ENCODE assay signal across 9 mouse cellular contexts in genomic region chr13:52777396-52778034, GRCm38 (mm10).
DNase-seq lines count a peak whose midpoint lies in the region; ATAC-seq lines count a peak whose summit lies in the region.
"Had no signal": no experiment of that assay in that cellular context is flagged by ENCODE, and none has a peak within 500 bp of the region (broad histone marks: within the 10 kb centered on the region; RNA-seq: fewer than 3 reads in every experiment).

No protein-coding gene starts in this region.

- no peaks in the 10 kb centered on the region for H3K27me3 ChIP-seq in limb, embryonic 13.5 days
- H3K27me3 ChIP-seq in limb, embryonic 10.5 days (ENCODE audit: low read depth, poor library complexity, severe bottlenecking) = no peaks in the 10 kb centered on the region
- H3K27me3 ChIP-seq in embryonic facial prominence, embryonic 14.5 days (replicated peaks; ENCODE audit: control insufficient read depth, insufficient read depth, low read length) = no peaks in the 10 kb centered on the region
- no peaks in the 10 kb centered on the region; the same call in 1 of the 2 replicates for H3K27me3 ChIP-seq in intestine, embryonic 16.5 days (replicated peaks; ENCODE audit: control insufficient read depth, insufficient read depth, low read length)

- no peak overlapping the region for H3K9ac ChIP-seq in limb, embryonic 13.5 days
- H3K9ac ChIP-seq in embryonic facial prominence, embryonic 14.5 days (ENCODE audit: low read depth, low read length) = no peak overlapping the region
- no peak overlapping the region for H3K9ac ChIP-seq in intestine, embryonic 16.5 days (ENCODE audit: low read depth, low read length)

- 58% methylated on average over 6 of the region's 6 CpGs for WGBS in limb, embryonic 13.5 days
- 81% methylated on average over 6 of the region's 6 CpGs for WGBS in limb, embryonic 10.5 days
- whole genome bisulfite sequencing in embryonic facial prominence, embryonic 14.5 days = 31% methylated on average over 6 of the region's 6 CpGs
- WGBS in intestine, embryonic 16.5 days = 53% methylated on average over 6 of the region's 6 CpGs

- no peak for DNase-seq in limb, embryonic 10.5 days (ENCODE audit: low spot score)
- peak; percentile 20 for DNase-seq in adipocyte (ENCODE audit: low spot score)
- peak; percentile 90 for DNase-seq in embryonic facial prominence, embryonic 14.5 days (ENCODE audit: low spot score)
- DNase-seq in right cerebral cortex, postnatal 14 days = no peak
- no peak for DNase-seq in ovary, postnatal 36 days (ENCODE audit: low spot score)

- no peak overlapping the region for H3K27ac ChIP-seq in limb, embryonic 13.5 days
- H3K27ac ChIP-seq in limb, embryonic 10.5 days = no peak overlapping the region
- H3K27ac ChIP-seq in embryonic facial prominence, embryonic 14.5 days (replicated peaks; ENCODE audit: low read depth, low read length) = peak overlapping the region; percentile 77
- no peak overlapping the region; the same call in 1 of the 2 replicates for H3K27ac ChIP-seq in intestine, embryonic 16.5 days (ENCODE audit: low read length)
- H3K27ac ChIP-seq: heart, adult 2 months had no signal

- no peak overlapping the region for H3K4me3 ChIP-seq in limb, embryonic 13.5 days
- H3K4me3 ChIP-seq in limb, embryonic 10.5 days = no peak overlapping the region
- no peak overlapping the region for H3K4me3 ChIP-seq in embryonic facial prominence, embryonic 14.5 days (ENCODE audit: low read depth, low read length)
- no peak overlapping the region for H3K4me3 ChIP-seq in intestine, embryonic 16.5 days (ENCODE audit: low read length)
- H3K4me3 ChIP-seq: heart, adult 2 months had no signal

- peaks cover 20% of the 10 kb centered on the region for H3K4me1 ChIP-seq in limb, embryonic 13.5 days
- H3K4me1 ChIP-seq in limb, embryonic 10.5 days = peaks cover 19% of the 10 kb centered on the region
- peaks cover 31% of the 10 kb centered on the region for H3K4me1 ChIP-seq in embryonic facial prominence, embryonic 14.5 days (ENCODE audit: control insufficient read depth, insufficient read depth, low read length)
- peaks cover 14% of the 10 kb centered on the region for H3K4me1 ChIP-seq in intestine, embryonic 16.5 days (ENCODE audit: control insufficient read depth, insufficient read depth, low read length)

- no peaks in the 10 kb centered on the region for H3K9me3 ChIP-seq in limb, embryonic 13.5 days
- H3K9me3 ChIP-seq in limb, embryonic 10.5 days (replicated peaks) = no peaks in the 10 kb centered on the region
- no peaks in the 10 kb centered on the region for H3K9me3 ChIP-seq in embryonic facial prominence, embryonic 14.5 days (ENCODE audit: control insufficient read depth, low read length)
- H3K9me3 ChIP-seq in intestine, embryonic 16.5 days (ENCODE audit: control insufficient read depth, low read length) = no peaks in the 10 kb centered on the region

- no peaks in the 10 kb centered on the region for H3K36me3 ChIP-seq in limb, embryonic 13.5 days
- no peaks in the 10 kb centered on the region for H3K36me3 ChIP-seq in limb, embryonic 10.5 days
- no peaks in the 10 kb centered on the region for H3K36me3 ChIP-seq in embryonic facial prominence, embryonic 14.5 days (ENCODE audit: control insufficient read depth, insufficient read depth, low read length)
- H3K36me3 ChIP-seq in intestine, embryonic 16.5 days (ENCODE audit: control insufficient read depth, insufficient read depth, low read length) = no peaks in the 10 kb centered on the region

- ATAC-seq in limb, embryonic 13.5 days (ENCODE audit: low FRiP score, low read depth) = peak; percentile 61; the same call in 1 of the 2 replicates
- peak; percentile 83 for ATAC-seq in embryonic facial prominence, embryonic 14.5 days (ENCODE audit: low read depth)
- ATAC-seq in intestine, embryonic 16.5 days = peak; percentile 55; the same call in 1 of the 2 replicates

- H3K4me2 ChIP-seq in limb, embryonic 13.5 days (replicated peaks) = no peak overlapping the region
- H3K4me2 ChIP-seq in embryonic facial prominence, embryonic 14.5 days (ENCODE audit: low read depth, low read length) = peak overlapping the region; percentile 2; the same call in 1 of the 2 replicates
- no peak overlapping the region for H3K4me2 ChIP-seq in intestine, embryonic 16.5 days (ENCODE audit: low read depth, low read length)
- H3K4me2 ChIP-seq: liver, embryonic 11.5 days had no signal

Comparison
In these comparisons a context has a peak if more than half of its experiments do, and no peak if none do; other contexts are left out.
1. DNase-seq: peak in adipocyte (single experiment) and embryonic facial prominence, embryonic 14.5 days (single experiment); none in limb, embryonic 10.5 days (single experiment), right cerebral cortex, postnatal 14 days (single experiment) and ovary, postnatal 36 days (single experiment).
2. Peak in every context shown above with its lines, with median percentiles within 50 percentile points of each other: ATAC-seq.